In genomic region chr9:63523937-63524253, GRCm38 (mm10) we compare ENCODE assay signal across 29 mouse cellular contexts.
DNase-seq lines count a peak whose midpoint lies in the region; ATAC-seq and TF ChIP-seq lines count a peak whose summit lies in the region.
"Had no signal": no experiment of that assay in that cellular context is flagged by ENCODE, and none has a peak within 500 bp of the region (broad histone marks: within the 10 kb centered on the region; RNA-seq: fewer than 3 reads in every experiment).

No protein-coding gene starts in this region.

- peaks cover 12% of the 10 kb centered on the region; the same call in 1 of the 2 replicates for H3K4me1 ChIP-seq in forebrain, embryonic 12.5 days
- H3K4me1 ChIP-seq in forebrain, embryonic 11.5 days (replicated peaks; ENCODE audit: control insufficient read depth, insufficient read depth, low read length), result no peaks in the 10 kb centered on the region; the same call in 1 of the 2 replicates
- peaks cover 2% of the 10 kb centered on the region; the same call in 1 of the 2 replicates for H3K4me1 ChIP-seq in hindbrain, embryonic 16.5 days (ENCODE audit: control insufficient read depth, insufficient read depth, low read depth, low read length)
- no peaks in the 10 kb centered on the region for H3K4me1 ChIP-seq in hindbrain, embryonic 10.5 days (replicated peaks)
- H3K4me1 ChIP-seq in forebrain, embryonic 16.5 days (replicated peaks; ENCODE audit: control insufficient read depth, insufficient read depth, low read length), result peaks cover 15% of the 10 kb centered on the region
- no peaks in the 10 kb centered on the region for H3K4me1 ChIP-seq in lung, adult 2 months (ENCODE audit: control insufficient read depth, insufficient read depth, low read length)
- no peaks in the 10 kb centered on the region for H3K4me1 ChIP-seq in midbrain, embryonic 11.5 days (ENCODE audit: control insufficient read depth, insufficient read depth, low read length)
- H3K4me1 ChIP-seq: embryonic facial prominence, embryonic 12.5 days; midbrain, embryonic 10.5 days had no signal

- no peak overlapping the region for H3K9ac ChIP-seq in forebrain, embryonic 12.5 days
- no peak overlapping the region for H3K9ac ChIP-seq in forebrain, embryonic 11.5 days (ENCODE audit: low read length)
- no peak overlapping the region for H3K9ac ChIP-seq in hindbrain, embryonic 16.5 days (ENCODE audit: low read depth, low read length)
- no peak overlapping the region for H3K9ac ChIP-seq in forebrain, embryonic 16.5 days (replicated peaks; ENCODE audit: low read depth, low read length)
- H3K9ac ChIP-seq in midbrain, embryonic 11.5 days (ENCODE audit: low read length), result no peak overlapping the region
- H3K9ac ChIP-seq: embryonic facial prominence, embryonic 12.5 days; limb, embryonic 15.5 days; liver, embryonic 14.5 days; lung, embryonic 14.5 days had no signal

- no peak for TF ChIP-seq POLR2A in lung, adult 2 months (IDR thresholded peaks at IDR 0.05; ENCODE audit: borderline replicate concordance, extremely low read depth, low read depth, low read length)

- 36% methylated on average over 2 of the region's 2 CpGs for WGBS in forebrain, embryonic 12.5 days
- 58% methylated on average over 2 of the region's 2 CpGs for WGBS in forebrain, embryonic 11.5 days
- 49% methylated on average over 2 of the region's 2 CpGs for WGBS in hindbrain, embryonic 16.5 days
- WGBS in hindbrain, embryonic 10.5 days, result 91% methylated on average over 2 of the region's 2 CpGs
- WGBS in forebrain, embryonic 16.5 days, result 12% methylated on average over 2 of the region's 2 CpGs
- WGBS in lung, adult 2 months, result 90% methylated on average over 2 of the region's 2 CpGs
- WGBS in midbrain, embryonic 11.5 days, result 89% methylated on average over 2 of the region's 2 CpGs

- TF ChIP-seq CTCF in lung, adult 2 months (IDR thresholded peaks at IDR 0.05; ENCODE audit: insufficient read depth, low read length), result no peak

- no peaks in the 10 kb centered on the region for H3K36me3 ChIP-seq in forebrain, embryonic 12.5 days (replicated peaks)
- H3K36me3 ChIP-seq in forebrain, embryonic 11.5 days (ENCODE audit: control insufficient read depth, insufficient read depth, low read length), result no peaks in the 10 kb centered on the region
- no peaks in the 10 kb centered on the region for H3K36me3 ChIP-seq in hindbrain, embryonic 16.5 days (ENCODE audit: control insufficient read depth, insufficient read depth, low read length)
- H3K36me3 ChIP-seq in hindbrain, embryonic 10.5 days, result no peaks in the 10 kb centered on the region
- no peaks in the 10 kb centered on the region for H3K36me3 ChIP-seq in forebrain, embryonic 16.5 days (ENCODE audit: control insufficient read depth, insufficient read depth)
- no peaks in the 10 kb centered on the region for H3K36me3 ChIP-seq in midbrain, embryonic 11.5 days (ENCODE audit: control insufficient read depth, insufficient read depth, low read length)
- H3K36me3 ChIP-seq: embryonic facial prominence, embryonic 12.5 days; limb, embryonic 15.5 days; midbrain, embryonic 10.5 days had no signal

- peaks cover 53% of the 10 kb centered on the region for H3K27me3 ChIP-seq in forebrain, embryonic 12.5 days
- peaks cover 24% of the 10 kb centered on the region for H3K27me3 ChIP-seq in forebrain, embryonic 11.5 days (ENCODE audit: control insufficient read depth, insufficient read depth, low read length)
- H3K27me3 ChIP-seq in hindbrain, embryonic 16.5 days (replicated peaks; ENCODE audit: control insufficient read depth, insufficient read depth, low read length), result no peaks in the 10 kb centered on the region
- H3K27me3 ChIP-seq in hindbrain, embryonic 10.5 days (ENCODE audit: insufficient read depth, poor library complexity, severe bottlenecking), result peaks cover 10% of the 10 kb centered on the region; the same call in 1 of the 2 replicates
- peaks cover 40% of the 10 kb centered on the region for H3K27me3 ChIP-seq in forebrain, embryonic 16.5 days (replicated peaks; ENCODE audit: control insufficient read depth, insufficient read depth, low read length)
- H3K27me3 ChIP-seq in midbrain, embryonic 11.5 days (ENCODE audit: control insufficient read depth, insufficient read depth, low read length), result no peaks in the 10 kb centered on the region
- H3K27me3 ChIP-seq: CH12.LX; embryonic facial prominence, embryonic 12.5 days; limb, embryonic 15.5 days had no signal

- DNase-seq in forebrain, embryonic 11.5 days (ENCODE audit: low spot score), result no peak
- DNase-seq in hindbrain, embryonic 10.5 days (ENCODE audit: low spot score), result no peak
- peak; percentile 78 for DNase-seq in retina, postnatal 1 day
- no peak for DNase-seq in lung, adult 2 months
- DNase-seq in midbrain, embryonic 11.5 days (ENCODE audit: low spot score, missing footprints), result no peak
- DNase-seq: adrenal gland, adult 8-10 months; cerebellum, adult 11 months; cerebellum, adult 9-11 months; embryo, embryonic 11 days; gastrocnemius, postnatal 10 days; kidney, adult 8-10 months; kidney, postnatal 4 days; lung, embryonic 14.5 days; lung, postnatal 14 days; right cerebral cortex, adult 18-20 months; right cerebral cortex, postnatal 4 days; thymus, adult 2 months; thymus, postnatal 36 days had no signal

- no peak overlapping the region for H3K4me3 ChIP-seq in forebrain, embryonic 12.5 days (replicated peaks)
- H3K4me3 ChIP-seq in forebrain, embryonic 11.5 days (ENCODE audit: low read depth, low read length), result no peak overlapping the region
- H3K4me3 ChIP-seq in hindbrain, embryonic 16.5 days (ENCODE audit: low read length), result no peak overlapping the region
- H3K4me3 ChIP-seq in hindbrain, embryonic 10.5 days, result no peak overlapping the region
- no peak overlapping the region for H3K4me3 ChIP-seq in forebrain, embryonic 16.5 days (replicated peaks; ENCODE audit: low read length)
- no peak overlapping the region for H3K4me3 ChIP-seq in lung, adult 2 months (replicated peaks; ENCODE audit: extremely low read depth, low read depth, low read length)
- H3K4me3 ChIP-seq in midbrain, embryonic 11.5 days (ENCODE audit: low read depth, low read length), result no peak overlapping the region
- H3K4me3 ChIP-seq: embryonic facial prominence, embryonic 12.5 days; limb, embryonic 15.5 days; midbrain, embryonic 10.5 days; myocyte had no signal

- H3K4me2 ChIP-seq in forebrain, embryonic 12.5 days, result no peak overlapping the region
- H3K4me2 ChIP-seq in forebrain, embryonic 11.5 days (ENCODE audit: low read depth, low read length, severe bottlenecking), result no peak overlapping the region
- H3K4me2 ChIP-seq in hindbrain, embryonic 16.5 days (ENCODE audit: low read length), result peak overlapping the region; percentile 15; the same call in 1 of the 2 replicates
- H3K4me2 ChIP-seq in forebrain, embryonic 16.5 days (ENCODE audit: low read length), result peak overlapping the region; percentile 38
- H3K4me2 ChIP-seq in midbrain, embryonic 11.5 days, result no peak overlapping the region
- H3K4me2 ChIP-seq: embryonic facial prominence, embryonic 12.5 days; limb, embryonic 15.5 days; lung, embryonic 14.5 days had no signal

- peak; percentile 69; the same call in 1 of the 2 replicates for ATAC-seq in forebrain, embryonic 12.5 days (ENCODE audit: low FRiP score)
- no peak for ATAC-seq in forebrain, embryonic 11.5 days (replicated peaks; ENCODE audit: low FRiP score)
- ATAC-seq in hindbrain, embryonic 16.5 days, result no peak
- ATAC-seq in forebrain, embryonic 16.5 days, result peak; percentile 65
- no peak for ATAC-seq in midbrain, embryonic 11.5 days (ENCODE audit: low FRiP score)
- ATAC-seq: intestine, embryonic 16.5 days had no signal

- H3K9me3 ChIP-seq in forebrain, embryonic 12.5 days, result no peaks in the 10 kb centered on the region
- H3K9me3 ChIP-seq in forebrain, embryonic 11.5 days (ENCODE audit: control insufficient read depth, low read length), result no peaks in the 10 kb centered on the region
- H3K9me3 ChIP-seq in hindbrain, embryonic 16.5 days (ENCODE audit: control insufficient read depth, low read length), result no peaks in the 10 kb centered on the region
- no peaks in the 10 kb centered on the region for H3K9me3 ChIP-seq in hindbrain, embryonic 10.5 days
- no peaks in the 10 kb centered on the region for H3K9me3 ChIP-seq in forebrain, embryonic 16.5 days (ENCODE audit: control insufficient read depth, low read length)
- H3K9me3 ChIP-seq in midbrain, embryonic 11.5 days (ENCODE audit: control insufficient read depth, low read length), result no peaks in the 10 kb centered on the region
- H3K9me3 ChIP-seq: embryonic facial prominence, embryonic 12.5 days; limb, embryonic 15.5 days; midbrain, embryonic 10.5 days had no signal

- no peak overlapping the region for H3K27ac ChIP-seq in forebrain, embryonic 12.5 days
- H3K27ac ChIP-seq in forebrain, embryonic 11.5 days (ENCODE audit: low read depth, low read length), result no peak overlapping the region
- no peak overlapping the region for H3K27ac ChIP-seq in hindbrain, embryonic 16.5 days (ENCODE audit: low read depth, low read length)
- no peak overlapping the region for H3K27ac ChIP-seq in hindbrain, embryonic 10.5 days
- no peak overlapping the region for H3K27ac ChIP-seq in forebrain, embryonic 16.5 days (ENCODE audit: low read length)
- no peak overlapping the region for H3K27ac ChIP-seq in midbrain, embryonic 11.5 days (ENCODE audit: low read depth, low read length)
- H3K27ac ChIP-seq: embryonic facial prominence, embryonic 12.5 days; kidney, postnatal 0 days; limb, embryonic 15.5 days; liver, embryonic 14.5 days; midbrain, embryonic 10.5 days had no signal

Comparison
In these comparisons a context has a peak if more than half of its experiments do, and no peak if none do; other contexts are left out.
1. ATAC-seq: peak in forebrain, embryonic 12.5 days (single experiment) and forebrain, embryonic 16.5 days (single experiment); none in forebrain, embryonic 11.5 days (single experiment), hindbrain, embryonic 16.5 days (single experiment) and midbrain, embryonic 11.5 days (single experiment).
2. H3K4me2 ChIP-seq: peak in hindbrain, embryonic 16.5 days (single experiment) and forebrain, embryonic 16.5 days (single experiment); none in forebrain, embryonic 12.5 days (single experiment), forebrain, embryonic 11.5 days (single experiment) and midbrain, embryonic 11.5 days (single experiment).